Mouse (Mus musculus) limb, embryonic 12.5 days (tissue): ENCODE data around the gene Srsf3. TPM values are rescaled to one million over a fixed set of nuclear protein-coding genes. Genes with fewer than 3 reads are reported as not detected.

Source experiments
- ATAC-seq: fragments of 200-750 bp; cut with Nextera tagmentation; 2 replicates; pipeline ENCODE4 v1.8.0; 2017; ENCODE audit warnings: low read depth, moderate TSS enrichment; ENCODE audit not compliant: insufficient number of reproducible peaks, insufficient read depth, low FRiP score, low TSS enrichment
- H3K27ac ChIP-seq: fragments of 300-500 bp; sonication (generic); 2 replicates; pipeline ENCODE4 v1.5.1; 2016; ENCODE audit warnings: mild to moderate bottlenecking, moderate library complexity
- H3K27me3 ChIP-seq: fragments of 300-500 bp; sonication (generic); 2 replicates; pipeline ENCODE4 v1.6.1; 2016; ENCODE audit warnings: mild to moderate bottlenecking, moderate library complexity
- H3K36me3 ChIP-seq: fragments of 300-500 bp; sonication (generic); 2 replicates; pipeline ENCODE4 v1.6.1; 2016; ENCODE audit warnings: mild to moderate bottlenecking, moderate library complexity
- H3K4me1 ChIP-seq: fragments of 300-500 bp; sonication (generic); replicated peaks from 2 replicates; pipeline ENCODE4 v1.6.1; 2016
- H3K4me2 ChIP-seq: fragments of 300-500 bp; sonication (generic); 2 replicates; pipeline ENCODE4 v1.6.1; 2016; ENCODE audit warnings: mild to moderate bottlenecking, moderate library complexity
- H3K4me3 ChIP-seq: fragments of 300-500 bp; sonication (generic); replicated peaks from 2 replicates; pipeline ENCODE4 v1.5.1; 2016; ENCODE audit warnings: mild to moderate bottlenecking
- H3K9ac ChIP-seq: fragments of 300-500 bp; sonication (generic); replicated peaks from 2 replicates; pipeline ENCODE4 v1.6.1; 2016; ENCODE audit warnings: mild to moderate bottlenecking, moderate library complexity
- H3K9me3 ChIP-seq: fragments of 300-500 bp; sonication (generic); 2 replicates; pipeline ENCODE4 v1.6.1; 2016; ENCODE audit warnings: mild to moderate bottlenecking, moderate library complexity
- WGBS: fragments of 180-500 bp; shearing (Covaris S2); methylation state at CpG from one replicate; pipeline ENCODE4 v1.1.7; 2016; 5-methylcytosine and 5-hydroxymethylcytosine counted together
- polyA plus RNA-seq: library from polyadenylated mRNA; unstranded; fragments of >200 nt; fragmentation: Nextera tagmentation; extraction: Ambion mirVana; gene quantifications from 2 replicates; pipeline ENCODE4 v1.2.1, GENCODE M21; 2016

Gene Srsf3
- polyA plus RNA-seq, 1 experiment from 2014 or later, result 826 TPM

DNA sequence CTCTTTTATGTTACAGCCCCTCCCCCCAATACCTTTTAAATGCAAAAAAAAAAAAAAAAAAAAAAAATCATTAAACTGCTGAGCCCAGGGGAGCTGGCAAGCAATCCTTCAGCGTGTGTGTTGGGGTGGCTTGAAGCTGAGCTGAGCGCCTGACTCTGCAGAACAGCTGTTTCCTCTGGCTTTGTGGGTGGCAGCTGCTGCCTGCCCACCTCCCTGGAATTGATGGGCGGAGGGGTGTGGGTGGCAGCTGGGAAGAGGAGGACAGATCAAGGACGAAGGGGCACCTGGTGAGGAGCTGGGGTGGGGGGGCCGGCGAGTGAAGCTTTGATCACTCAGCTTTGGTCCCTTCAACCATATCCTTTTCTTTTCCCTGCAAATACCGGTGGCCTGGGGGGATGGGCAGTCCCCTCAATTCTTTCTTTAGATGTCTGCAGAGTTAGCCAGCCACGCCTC is 24.3 kb downstream of the Srsf3 start:
- H3K27me3 ChIP-seq, result no peaks in the 10 kb centered on the region
- ATAC-seq, result peak; percentile 40; the same call in 1 of the 2 replicates
- H3K9me3 ChIP-seq, result no peaks in the 10 kb centered on the region
- peaks cover 26% of the 10 kb centered on the region for H3K4me1 ChIP-seq
- H3K4me2 ChIP-seq, result peak overlapping the region; percentile 45
- H3K36me3 ChIP-seq, result peaks cover 3% of the 10 kb centered on the region; the same call in 1 of the 2 replicates
- WGBS, result 3% methylated on average over 8 of the region's 8 CpGs
- peak overlapping the region; percentile 77 for H3K27ac ChIP-seq
- no peak overlapping the region for H3K4me3 ChIP-seq
- no peak overlapping the region for H3K9ac ChIP-seq

GRCm38 (mm10) chr17:29057361-29057890 is 25.0 kb downstream of the Srsf3 start:
- ATAC-seq, result no peak
- H3K27ac ChIP-seq, result peak overlapping the region; percentile 77; the same call in 1 of the 2 replicates
- H3K4me3 ChIP-seq, result no peak overlapping the region
- peaks cover 29% of the 10 kb centered on the region for H3K4me1 ChIP-seq
- no peaks in the 10 kb centered on the region for H3K27me3 ChIP-seq
- H3K4me2 ChIP-seq, result peak overlapping the region; percentile 45
- H3K36me3 ChIP-seq, result peaks cover 3% of the 10 kb centered on the region; the same call in 1 of the 2 replicates
- no peak overlapping the region for H3K9ac ChIP-seq
- no peaks in the 10 kb centered on the region for H3K9me3 ChIP-seq
- WGBS, result 76% methylated on average over 11 of the region's 11 CpGs

DNA sequence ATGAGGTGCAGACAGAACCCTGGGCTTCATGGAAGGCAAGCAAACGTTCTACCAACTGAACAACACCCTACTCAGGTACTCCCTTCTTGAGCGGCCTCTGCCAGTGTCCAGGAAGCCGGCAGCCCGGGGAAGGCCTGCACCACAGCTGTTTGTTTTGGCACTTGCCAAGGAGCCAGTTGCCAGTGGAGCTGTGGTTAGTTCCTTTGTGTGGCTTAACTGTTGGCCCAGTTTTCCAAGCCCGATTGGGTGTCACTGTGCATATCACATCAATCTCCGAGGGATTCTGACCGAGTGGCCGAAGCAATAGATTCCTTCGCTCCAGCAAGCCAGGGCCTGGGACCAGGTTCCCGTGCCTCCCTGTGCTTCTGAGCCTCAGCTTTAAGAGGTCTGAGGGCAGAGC is 25.5 kb downstream of the Srsf3 start:
- Histone ChIP-seq H3K4me3 (no peak overlapping the region), H3K36me3 (peaks cover 3% of the 10 kb centered on the region; the same call in 1 of the 2 replicates), H3K27me3 (no peaks in the 10 kb centered on the region), H3K4me2 (no peak overlapping the region), H3K27ac (no peak overlapping the region), H3K9ac (no peak overlapping the region), H3K9me3 (no peaks in the 10 kb centered on the region), H3K4me1 (peaks cover 34% of the 10 kb centered on the region)
- WGBS, result 86% methylated on average over 10 of the region's 10 CpGs
- no peak for ATAC-seq

GRCm38 (mm10) chr17:29058487-29058886 is 26.1 kb downstream of the Srsf3 start:
- H3K27me3 ChIP-seq, result no peaks in the 10 kb centered on the region
- H3K36me3 ChIP-seq, result peaks cover 2% of the 10 kb centered on the region; the same call in 1 of the 2 replicates
- no peak overlapping the region for H3K9ac ChIP-seq
- ATAC-seq, result no peak
- H3K27ac ChIP-seq, result no peak overlapping the region
- H3K4me1 ChIP-seq, result peaks cover 40% of the 10 kb centered on the region
- H3K9me3 ChIP-seq, result no peaks in the 10 kb centered on the region
- H3K4me2 ChIP-seq, result no peak overlapping the region
- no peak overlapping the region for H3K4me3 ChIP-seq
- WGBS, result 91% methylated on average over 8 of the region's 8 CpGs

DNA sequence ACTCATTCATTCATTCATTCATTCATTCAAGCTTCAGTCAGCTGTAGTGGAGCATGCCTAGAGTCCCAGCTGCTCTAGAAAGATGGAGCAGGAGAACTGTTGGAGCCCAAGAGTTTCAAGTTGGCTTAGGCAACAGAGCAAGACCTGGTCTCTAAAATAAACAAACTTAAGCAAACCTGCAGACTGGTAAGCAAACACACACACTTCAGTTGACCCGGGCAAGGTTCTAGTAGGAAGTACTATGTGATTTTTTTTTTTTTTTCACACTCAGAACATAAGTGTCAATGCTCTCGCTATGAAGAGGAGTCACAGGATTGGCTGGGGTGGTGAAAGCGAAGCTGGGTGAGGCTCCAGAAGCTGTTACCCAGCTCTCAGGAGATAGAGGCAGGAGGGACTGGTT is 27.2 kb downstream of the Srsf3 start:
- Histone ChIP-seq H3K4me2 (no peak overlapping the region), H3K27ac (no peak overlapping the region), H3K9me3 (no peaks in the 10 kb centered on the region), H3K4me3 (no peak overlapping the region), H3K36me3 (no peaks in the 10 kb centered on the region), H3K27me3 (no peaks in the 10 kb centered on the region), H3K9ac (no peak overlapping the region), H3K4me1 (peaks cover 41% of the 10 kb centered on the region)
- ATAC-seq, result no peak
- 88% methylated on average over 3 of the region's 3 CpGs for WGBS

DNA sequence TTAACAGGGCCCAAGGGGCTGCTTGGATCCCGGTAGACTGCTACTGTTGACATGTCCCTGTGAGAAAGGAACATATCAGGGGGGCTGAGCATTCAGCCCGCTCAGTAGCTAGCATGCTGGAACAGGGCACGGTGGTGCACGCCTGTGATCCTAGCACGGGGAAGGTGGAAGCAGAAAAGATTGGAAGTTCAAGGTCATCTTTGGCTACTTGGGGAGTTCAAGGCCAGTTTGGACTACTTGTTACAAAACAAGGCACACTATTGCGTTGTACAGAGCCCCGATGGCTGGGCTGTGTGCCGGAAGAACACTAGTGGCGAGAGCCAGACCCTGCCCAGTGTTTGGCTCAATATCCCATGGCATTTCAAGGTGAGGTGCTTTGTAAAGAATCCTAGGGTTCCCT is 28.5 kb downstream of the Srsf3 start:
- H3K9ac ChIP-seq, result no peak overlapping the region
- H3K4me1 ChIP-seq, result peaks cover 35% of the 10 kb centered on the region
- WGBS, result 84% methylated on average over 9 of the region's 9 CpGs
- no peaks in the 10 kb centered on the region for H3K9me3 ChIP-seq
- no peak overlapping the region for H3K27ac ChIP-seq
- ATAC-seq, result no peak
- H3K36me3 ChIP-seq, result no peaks in the 10 kb centered on the region
- H3K27me3 ChIP-seq, result no peaks in the 10 kb centered on the region
- H3K4me2 ChIP-seq, result no peak overlapping the region
- no peak overlapping the region for H3K4me3 ChIP-seq

DNA sequence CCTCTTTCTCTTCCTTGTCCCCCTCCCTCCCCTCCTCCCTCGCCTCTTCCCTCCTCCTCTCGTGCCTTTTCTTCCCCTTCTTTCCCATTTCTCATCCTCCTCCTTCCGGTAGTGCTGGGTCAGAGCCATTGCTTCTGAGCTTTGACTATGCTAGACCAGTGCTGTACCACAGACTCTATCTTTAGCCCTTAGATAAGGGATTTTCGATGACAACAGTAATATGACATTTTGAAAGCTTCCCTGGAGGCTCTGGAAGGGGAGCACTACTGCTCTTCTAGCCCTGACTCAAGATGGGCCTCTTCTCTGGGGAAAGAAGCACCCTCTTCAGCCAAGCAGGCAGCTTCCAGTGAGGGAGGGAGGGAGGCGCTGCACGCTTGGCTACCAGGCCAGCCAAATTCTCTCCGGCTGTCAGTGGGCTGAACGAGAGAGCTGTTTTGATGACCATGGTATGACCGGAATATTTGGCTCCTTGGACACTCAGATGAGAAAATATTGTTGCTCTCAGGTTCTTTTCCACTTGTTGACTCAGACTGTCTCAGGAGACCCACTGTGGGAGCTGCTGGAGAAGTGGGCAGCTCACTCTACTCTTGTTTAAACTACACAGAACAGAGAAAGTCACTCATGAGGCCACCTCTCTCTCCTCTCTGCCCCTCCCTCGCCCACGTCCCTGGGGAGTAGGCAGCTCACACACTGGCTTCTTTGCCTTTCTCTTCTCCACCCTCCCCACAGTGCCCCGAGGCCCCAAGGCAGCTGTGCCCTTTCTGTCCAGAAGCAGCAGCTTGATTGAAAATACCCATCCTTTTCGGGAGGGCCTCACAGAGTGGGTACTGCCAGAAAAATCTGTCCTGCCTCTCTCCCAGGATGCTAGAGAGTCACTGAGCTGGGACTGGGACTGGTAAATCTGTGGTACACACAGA is 29.9 kb downstream of the Srsf3 start:
- no peaks in the 10 kb centered on the region for H3K36me3 ChIP-seq
- H3K27ac ChIP-seq, result no peak overlapping the region
- no peak for ATAC-seq
- H3K27me3 ChIP-seq, result no peaks in the 10 kb centered on the region
- H3K4me3 ChIP-seq, result no peak overlapping the region
- H3K9ac ChIP-seq, result no peak overlapping the region
- peaks cover 21% of the 10 kb centered on the region for H3K4me1 ChIP-seq
- H3K4me2 ChIP-seq, result no peak overlapping the region
- H3K9me3 ChIP-seq, result no peaks in the 10 kb centered on the region
- WGBS, result 57% methylated on average over 13 of the region's 13 CpGs

DNA sequence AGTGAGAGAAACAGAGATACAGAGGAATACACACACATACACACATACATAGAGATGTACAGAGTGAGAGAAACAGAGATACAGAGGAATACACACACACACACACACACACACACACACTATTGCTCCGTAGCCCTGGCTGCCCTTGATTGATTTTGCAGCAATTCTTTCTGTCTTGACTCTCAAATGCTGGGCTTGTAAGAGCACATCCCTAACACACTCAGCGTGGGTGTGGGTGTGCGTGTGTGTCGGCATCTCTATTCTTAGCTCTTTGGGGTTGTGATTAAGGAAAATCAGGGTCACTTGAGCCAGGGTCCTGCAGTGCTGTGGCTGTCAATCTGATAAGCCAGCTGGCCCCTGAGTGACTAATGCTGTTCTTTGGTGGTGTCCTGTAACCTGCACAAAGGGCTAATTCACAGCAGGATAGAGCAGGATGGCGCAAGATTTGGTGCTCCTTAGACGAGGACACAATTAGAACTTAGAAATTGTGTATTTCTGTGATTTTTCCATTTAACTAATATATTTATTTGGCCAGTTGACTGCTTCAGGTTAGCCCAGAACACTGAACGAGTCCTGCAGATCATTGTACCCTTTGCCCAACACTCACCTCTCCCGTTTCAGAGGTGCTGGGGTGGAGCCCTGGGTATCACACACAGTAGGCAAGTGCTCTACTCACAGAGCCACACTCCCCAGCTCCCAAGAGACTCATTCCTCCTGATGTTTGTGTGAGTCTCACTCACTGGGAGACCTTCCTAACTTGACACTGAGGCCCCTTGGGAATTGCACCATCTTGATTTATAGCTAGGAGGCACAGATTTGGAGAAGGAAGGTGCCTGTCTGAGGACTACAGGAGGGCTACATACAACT is 30.9 kb downstream of the Srsf3 start:
- H3K27ac ChIP-seq, result no peak overlapping the region
- H3K36me3 ChIP-seq, result no peaks in the 10 kb centered on the region
- no peak overlapping the region for H3K9ac ChIP-seq
- no peak for ATAC-seq
- H3K9me3 ChIP-seq, result no peaks in the 10 kb centered on the region
- H3K27me3 ChIP-seq, result no peaks in the 10 kb centered on the region
- no peak overlapping the region for H3K4me2 ChIP-seq
- H3K4me3 ChIP-seq, result no peak overlapping the region
- WGBS, result 67% methylated on average over 8 of the region's 8 CpGs
- H3K4me1 ChIP-seq, result peaks cover 18% of the 10 kb centered on the region

- ATAC-seq, result no peak
- 67% methylated on average over 2 of the region's 2 CpGs for WGBS
- no peaks in the 10 kb centered on the region for H3K27me3 ChIP-seq
- H3K4me3 ChIP-seq, result no peak overlapping the region
- no peak overlapping the region for H3K4me2 ChIP-seq
- H3K9me3 ChIP-seq, result no peaks in the 10 kb centered on the region
- H3K27ac ChIP-seq, result no peak overlapping the region
- peaks cover 18% of the 10 kb centered on the region for H3K4me1 ChIP-seq
- H3K36me3 ChIP-seq, result no peaks in the 10 kb centered on the region
- H3K9ac ChIP-seq, result no peak overlapping the region
Observed at GRCm38 (mm10) chr17:29063988-29064285, 31.5 kb downstream of the Srsf3 start.

DNA sequence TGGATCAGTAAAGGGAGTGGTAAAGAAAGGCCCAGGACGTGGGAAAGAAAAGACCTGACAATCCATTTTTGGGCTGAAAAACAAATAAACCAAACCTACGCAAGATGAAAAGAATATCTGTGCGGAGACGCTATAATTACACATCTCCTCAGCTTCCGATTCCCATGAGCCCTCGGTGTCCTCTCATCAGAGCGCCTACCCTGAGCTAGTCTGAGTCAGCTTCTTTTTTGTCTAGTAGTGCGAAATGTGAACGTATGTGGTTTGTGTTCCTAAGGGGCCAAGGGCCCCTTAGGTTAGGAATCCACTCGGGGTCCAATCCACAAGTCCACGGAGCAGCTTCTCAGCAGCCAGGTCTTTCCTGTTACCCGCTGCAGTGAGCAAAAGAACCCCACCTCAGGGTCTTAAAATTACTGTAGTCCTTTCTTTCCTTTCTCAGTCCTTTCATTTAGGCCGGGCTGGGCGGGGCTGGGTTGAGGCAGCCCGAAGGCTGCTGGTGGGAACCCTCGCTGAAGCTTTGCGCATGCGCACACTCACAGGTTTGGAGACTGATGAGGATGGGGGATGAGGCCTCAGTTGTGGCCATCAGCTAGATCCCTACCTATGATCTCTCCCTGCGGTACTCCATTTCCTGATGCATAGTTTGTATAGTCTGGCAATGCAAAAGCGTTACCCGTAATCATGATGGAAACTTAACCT is 33.0 kb downstream of the Srsf3 start:
- Histone ChIP-seq H3K4me2 (no peak overlapping the region), H3K27ac (no peak overlapping the region), H3K4me1 (peaks cover 21% of the 10 kb centered on the region), H3K9me3 (no peaks in the 10 kb centered on the region), H3K27me3 (no peaks in the 10 kb centered on the region), H3K9ac (no peak overlapping the region), H3K4me3 (no peak overlapping the region), H3K36me3 (no peaks in the 10 kb centered on the region)
- no peak for ATAC-seq
- 81% methylated on average over 21 of the region's 21 CpGs for WGBS
